Mouse (Mus musculus) ES-E14 (cell line): ENCODE results near the gene Tmem245. TPM values are rescaled to one million over a fixed set of nuclear protein-coding genes. Genes with fewer than 3 reads are reported as not detected.

Experiments
- DNase-seq: peaks from one replicate; pipeline ENCODE4 v3.0.0-alpha.2; 2013; ENCODE audit warnings: low read depth, low spot score
- H3K27ac ChIP-seq: 2 replicates; pipeline ENCODE4 v1.5.1; 2012; ENCODE audit warnings: low read depth, mild to moderate bottlenecking, low read length, moderate library complexity, mixed read lengths; ENCODE audit not compliant: poor library complexity, insufficient read depth, severe bottlenecking
- H3K36me3 ChIP-seq: 2 replicates; pipeline ENCODE4 v1.6.1; 2012; ENCODE audit warnings: mild to moderate bottlenecking, low read length, moderate library complexity, mixed read lengths; ENCODE audit not compliant: control insufficient read depth, poor library complexity, insufficient read depth, severe bottlenecking
- H3K4me1 ChIP-seq, 2 experiments: fragments of 150-350 bp in 1 of 2; sonication (generic) in 1 of 2; 2 replicates each; pipeline ENCODE4 v1.6.1; 2012; ENCODE audit warnings: low read length in 2 of 2, mild to moderate bottlenecking in 1 of 2, mixed read lengths in 1 of 2; ENCODE audit not compliant: control insufficient read depth in 2 of 2, insufficient read depth in 2 of 2, poor library complexity in 1 of 2
- H3K4me3 ChIP-seq, 2 experiments: fragments of 150-350 bp in 1 of 2; sonication (generic) in 1 of 2; 2 replicates each; pipeline ENCODE4 v1.5.1; 2012; ENCODE audit warnings: low read length in 2 of 2, low read depth in 1 of 2, mild to moderate bottlenecking in 1 of 2, mixed read lengths in 1 of 2; ENCODE audit not compliant: insufficient read depth in 1 of 2, poor library complexity in 1 of 2, severe bottlenecking in 1 of 2
- H3K9ac ChIP-seq: 2 replicates; pipeline ENCODE4 v1.6.1; 2012; ENCODE audit warnings: low read depth, mild to moderate bottlenecking, low read length, mixed read lengths; ENCODE audit not compliant: poor library complexity, insufficient read depth, severe bottlenecking
- H3K9me3 ChIP-seq: fragments of 150-350 bp; sonication (generic); 2 replicates; pipeline ENCODE4 v1.6.1; 2012; ENCODE audit warnings: low read depth, mild to moderate bottlenecking, low read length; ENCODE audit not compliant: control insufficient read depth, insufficient read depth
- CHD2 ChIP-seq: IDR thresholded peaks from 2 replicates; pipeline ENCODE4 v1.6.1; 2014; ENCODE audit warnings: mild to moderate bottlenecking, low read depth, low read length, inconsistent platforms
- HCFC1 ChIP-seq: IDR thresholded peaks from 2 replicates; pipeline ENCODE4 v1.6.1; 2012; ENCODE audit warnings: low read length, inconsistent platforms, borderline replicate concordance; ENCODE audit not compliant: insufficient read depth
- MAFK ChIP-seq: IDR thresholded peaks from 2 replicates; pipeline ENCODE4 v1.6.1; 2014; ENCODE audit warnings: mild to moderate bottlenecking, low read depth, low read length, inconsistent platforms; ENCODE audit not compliant: insufficient read depth
- ZC3H11A ChIP-seq: IDR thresholded peaks from 2 replicates; pipeline ENCODE4 v1.6.1; 2012; ENCODE audit warnings: low read depth, mild to moderate bottlenecking, inconsistent platforms, low read length, borderline replicate concordance
- ZNF384 ChIP-seq: IDR thresholded peaks from 2 replicates; pipeline ENCODE4 v1.6.1; 2012; ENCODE audit warnings: low read depth, low read length, inconsistent platforms
- in situ Hi-C, 2 experiments: fragments of 600-800 bp; cut with MboI; formaldehyde crosslinking; loops; one replicate each; pipeline ENCODE4 v1.15.1; 2025; ENCODE audit warnings: low sequenced_read_pairs in 2 of 2, inconsistent platforms in 1 of 2; ENCODE audit not compliant: unreplicated experiment in 2 of 2
- total RNA-seq: library from RNA; depleted of rRNA; stranded (reverse); fragments of 300-350 nt; gene quantifications from 2 replicates; pipeline ENCODE4 v1.2.3, GENCODE M21; 2012; rRNA removed

Gene Tmem245
- 54.9 and 60.0 TPM in 2 replicates for total RNA-seq

DNA sequence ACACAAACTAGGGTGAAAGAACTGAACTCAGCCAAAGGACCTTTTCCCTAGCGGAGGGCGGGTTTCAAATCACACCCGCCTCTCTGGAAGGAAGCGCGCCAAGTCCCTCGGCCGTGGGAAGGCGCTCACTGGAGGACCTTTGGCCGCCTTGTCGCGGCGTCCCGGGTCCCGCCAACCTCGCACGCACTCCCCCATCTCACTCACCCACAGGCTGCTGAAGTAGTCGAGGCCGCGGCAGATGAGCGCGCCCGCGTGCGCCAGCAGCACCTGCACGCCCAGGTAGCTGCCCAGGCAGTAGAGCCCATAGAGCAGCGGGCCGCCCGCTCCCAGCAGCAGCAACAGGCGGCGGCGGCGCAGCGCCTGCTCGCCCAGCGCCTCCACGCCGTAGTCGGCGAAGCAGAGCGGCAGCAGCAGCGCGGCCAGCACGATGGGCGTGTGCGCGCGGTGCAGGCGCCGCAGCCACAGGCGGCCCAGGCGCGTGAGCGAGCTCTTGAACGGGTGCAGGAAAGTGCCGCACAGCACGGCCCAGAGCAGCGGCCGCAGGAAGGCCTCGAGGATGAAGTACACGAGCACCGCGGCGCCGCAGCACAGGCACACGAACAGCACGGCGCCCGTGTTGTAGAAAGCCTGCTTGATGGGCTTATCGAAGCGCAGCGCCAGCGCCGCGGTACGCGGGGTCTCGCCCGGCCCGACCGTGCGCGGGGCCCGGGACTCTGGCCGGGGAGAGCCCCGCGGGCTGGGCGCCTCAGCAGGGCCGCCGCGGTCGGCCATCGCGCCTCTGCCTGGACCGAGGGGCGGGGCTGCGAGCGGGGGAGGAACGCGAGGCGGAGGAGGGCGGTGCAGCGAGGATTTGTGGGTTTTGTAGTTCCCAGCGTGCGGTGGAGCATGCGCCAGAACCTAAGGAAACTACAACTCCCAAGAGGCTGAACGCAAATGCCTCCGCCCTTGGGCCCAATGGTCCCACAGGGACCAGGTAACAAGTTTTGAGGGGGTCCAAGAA, at the start of gene Tmem245:
TSS of gene Tmem245 (minus strand) at position 797 of the 1,000 bp plus-strand sequence.
- TF ChIP-seq ZNF384, result no peak
- peak; percentile 33; the same call in 1 of the 2 replicates for TF ChIP-seq CHD2
- no peak for TF ChIP-seq ZC3H11A
- TF ChIP-seq MAFK, result no peak
- peak; percentile 99 for TF ChIP-seq HCFC1
- Histone ChIP-seq H3K9ac (peak within 1 kb of the TSS; percentile 92), H3K36me3 (peaks cover 8% of the 10 kb centered on the region; the same call in 1 of the 2 replicates), H3K4me3 (peak within 1 kb of the TSS; percentile 92 to 93), H3K27ac (peak within 1 kb of the TSS; percentile 46), H3K4me1 (peaks cover 8 to 21% of the 10 kb centered on the region in 2 experiments), H3K9me3 (no peaks in the 10 kb centered on the region)
- in situ Hi-C loops, result no loop called here
- DNase-seq, result peak; percentile 93

DNA sequence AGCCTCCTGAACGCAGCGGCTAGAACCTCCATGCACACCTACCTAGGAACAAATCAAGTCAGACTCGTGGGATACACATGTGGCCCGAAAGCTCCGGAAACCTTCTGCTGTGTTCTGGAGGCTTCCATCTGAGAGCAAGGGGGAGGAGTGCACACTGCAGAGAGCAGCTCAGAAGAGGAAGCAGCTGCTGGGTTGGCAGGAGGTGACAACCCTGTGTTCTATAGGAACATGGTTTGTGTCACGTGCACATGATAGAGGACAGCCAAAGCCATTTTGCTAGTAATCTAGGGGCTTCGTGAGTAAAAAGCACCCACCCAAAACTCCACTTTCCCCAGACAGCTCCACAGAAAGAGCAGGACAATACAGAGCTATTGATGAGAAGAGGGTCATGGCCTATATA, 46.1 kb upstream of the Tmem245 start:
- in situ Hi-C loops, result no loop called here
- DNase-seq, result no peak
- TF ChIP-seq CHD2 (no peak), HCFC1 (no peak), ZNF384 (no peak), MAFK (no peak), ZC3H11A (no peak)

DNA sequence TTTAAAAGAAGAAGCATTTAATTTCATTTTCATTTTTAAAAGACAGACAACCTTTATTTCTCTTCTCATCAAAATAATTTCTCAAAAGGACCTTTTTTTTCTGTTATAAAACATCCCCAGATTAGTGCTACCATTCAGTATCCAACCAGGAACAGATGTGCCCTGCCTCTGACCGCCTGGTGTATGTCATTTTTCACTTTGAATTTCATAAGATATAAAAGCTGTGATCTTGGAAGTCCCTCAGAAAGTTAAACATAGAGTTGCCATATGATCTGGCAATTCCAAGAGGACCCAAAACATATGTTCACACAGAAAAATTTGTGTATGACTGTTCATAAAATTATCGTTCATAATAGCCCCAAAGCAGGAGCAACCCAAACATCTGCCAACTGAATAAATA, 44.7 kb upstream of the Tmem245 start:
- no peak overlapping the region for H3K4me3 ChIP-seq
- H3K4me1 ChIP-seq, result no peaks in the 10 kb centered on the region; a peak in 1 of 4 replicates
- no peak for DNase-seq
- TF ChIP-seq MAFK, result no peak
- in situ Hi-C loops, result no loop called here
- no peaks in the 10 kb centered on the region for H3K36me3 ChIP-seq
- H3K9ac ChIP-seq, result no peak overlapping the region
- no peak overlapping the region for H3K27ac ChIP-seq
- H3K9me3 ChIP-seq, result no peaks in the 10 kb centered on the region

More for the DNA sequence above, 46.1 kb upstream of the Tmem245 start:
- H3K4me1 ChIP-seq, result no peaks in the 10 kb centered on the region; a peak in 1 of 4 replicates
- H3K36me3 ChIP-seq, result no peaks in the 10 kb centered on the region
- H3K9me3 ChIP-seq, result no peaks in the 10 kb centered on the region
- no peak overlapping the region for H3K4me3 ChIP-seq
- H3K9ac ChIP-seq, result no peak overlapping the region
- no peak overlapping the region for H3K27ac ChIP-seq

DNA sequence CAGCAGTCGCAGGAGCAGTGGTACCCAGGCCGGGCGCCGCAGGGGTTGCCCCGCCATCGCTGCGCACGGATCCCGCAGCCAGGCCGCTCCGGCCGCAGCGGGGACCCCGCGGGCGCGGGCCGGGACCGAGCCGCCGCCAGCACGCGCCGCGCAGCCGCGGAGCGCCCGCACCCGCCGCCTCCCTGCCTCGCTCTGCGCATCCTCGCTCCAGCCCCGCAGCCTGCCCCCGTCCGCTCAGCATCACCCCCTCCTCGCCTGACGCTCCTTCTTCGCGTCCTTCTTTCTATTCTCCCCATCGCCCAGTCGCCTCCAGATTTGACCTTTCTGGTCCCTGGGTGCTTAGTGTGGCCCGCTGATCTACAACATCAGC, 43.0 kb upstream of the Tmem245 start, which contains the start of gene Frrs1l:
TSS of gene Frrs1l (minus strand) at position 177 of the 370 bp plus-strand sequence.
- Histone ChIP-seq H3K4me3 (peak within 1 kb of the TSS; percentile 69 to 75), H3K9me3 (no peaks in the 10 kb centered on the region), H3K9ac (peak within 1 kb of the TSS; percentile 69), H3K36me3 (no peaks in the 10 kb centered on the region), H3K27ac (no peak within 1 kb of the TSS), H3K4me1 (no peaks in the 10 kb centered on the region; a peak in 1 of 4 replicates)
- TF ChIP-seq MAFK, result no peak
- TF ChIP-seq CHD2, result no peak
- no peak for TF ChIP-seq ZNF384
- TF ChIP-seq HCFC1, result no peak
- no peak for TF ChIP-seq ZC3H11A
- no peak for DNase-seq
- in situ Hi-C loops, result no loop called here
